In genomic region chr9:6089913-6090312, GRCm38 (mm10) we compare ENCODE assay signal across 24 mouse cellular contexts.
DNase-seq lines count a peak whose midpoint lies in the region; ATAC-seq and TF ChIP-seq lines count a peak whose summit lies in the region.
"Had no signal": no experiment of that assay in that cellular context is flagged by ENCODE, and none has a peak within 500 bp of the region (broad histone marks: within the 10 kb centered on the region; RNA-seq: fewer than 3 reads in every experiment).

No protein-coding gene starts in this region.

- H3K36me3 ChIP-seq in MEL (ENCODE audit: control insufficient read depth in 1 of 2, insufficient read depth in 2 of 2, low read length in 2 of 2): peaks cover 0 to 16% of the 10 kb centered on the region in 2 experiments; a peak in 2 of 4 replicates
- H3K36me3 ChIP-seq: embryonic facial prominence, embryonic 10.5 days; forebrain, embryonic 15.5 days; G1E; heart, embryonic 15.5 days; hindbrain, embryonic 10.5 days; intestine, embryonic 15.5 days had no signal

- H3K9ac ChIP-seq in MEL (ENCODE audit: control insufficient read depth, low read depth, low read length, poor library complexity, severe bottlenecking): peak overlapping the region; percentile 45
- H3K9ac ChIP-seq: forebrain, embryonic 15.5 days; heart, embryonic 15.5 days; hindbrain, embryonic 14.5 days; intestine, embryonic 15.5 days had no signal

- no peaks in the 10 kb centered on the region for H3K27me3 ChIP-seq in MEL (ENCODE audit: control insufficient read depth in 1 of 2, insufficient read depth in 2 of 2, low read length in 2 of 2)
- H3K27me3 ChIP-seq: forebrain, embryonic 15.5 days; heart, embryonic 15.5 days; intestine, embryonic 15.5 days; Patski had no signal

- no peaks in the 10 kb centered on the region for H3K9me3 ChIP-seq in MEL (replicated peaks; ENCODE audit: insufficient read depth, low read length)
- H3K9me3 ChIP-seq: embryonic facial prominence, embryonic 10.5 days; forebrain, embryonic 15.5 days; G1E; heart, embryonic 15.5 days; hindbrain, embryonic 10.5 days; intestine, embryonic 15.5 days had no signal

- no peaks in the 10 kb centered on the region for H3K79me2 ChIP-seq in MEL (ENCODE audit: control insufficient read depth, insufficient read depth, low read length, poor library complexity)

- TF ChIP-seq POLR2A in MEL (IDR thresholded peaks at IDR 0.05; ENCODE audit: control insufficient read depth in 1 of 2, insufficient read depth in 1 of 2, low read depth in 1 of 2, low read length in 2 of 2, poor library complexity in 1 of 2): no peak

- H3K4me3 ChIP-seq in MEL (ENCODE audit: control insufficient read depth in 1 of 2, insufficient read depth in 1 of 2, low read depth in 2 of 2, low read length in 2 of 2): peak overlapping the region; percentile 44 to 83
- H3K4me3 ChIP-seq: embryonic facial prominence, embryonic 10.5 days; erythroblast, embryonic 14.5 days; forebrain, embryonic 15.5 days; heart, embryonic 15.5 days; hindbrain, embryonic 10.5 days; intestine, embryonic 15.5 days had no signal

- peak in 1 of 2 experiments; percentile 28 for TF ChIP-seq EP300 in MEL (IDR thresholded peaks at IDR 0.05; ENCODE audit: low read depth in 1 of 2, low read length in 2 of 2)

- DNase-seq in 3T3-L1 (ENCODE audit: low read depth, low spot score): peak; percentile 40
- peak; percentile 73 for DNase-seq in MEL (ENCODE audit: low read depth, low spot score)
- no peak for DNase-seq in layer of hippocampus, postnatal 36 days
- no peak for DNase-seq in thymus, postnatal 0 days (ENCODE audit: low spot score)
- no peak for DNase-seq in cerebellum, postnatal 14 days
- DNase-seq: adrenal gland, adult 2 months; adrenal gland, postnatal 25 days; cerebellum, adult 8-10 months; cerebellum, postnatal 25 days; gastrocnemius, postnatal 36 days; heart, adult 18-20 months; heart, postnatal 14 days had no signal

- ATAC-seq in common myeloid progenitor, adult 5-6 weeks (replicated peaks; ENCODE audit: low read depth, poor library complexity, severe bottlenecking): peak; percentile 52
- ATAC-seq in megakaryocyte progenitor cell, adult 5-6 weeks (replicated peaks; ENCODE audit: poor library complexity): peak; percentile 47
- ATAC-seq: activated CD4-positive, CD25-positive, alpha-beta regulatory T cell, adult 4 months; forebrain, embryonic 15.5 days; intestine, embryonic 15.5 days; Patski had no signal

- H3K27ac ChIP-seq in MEL (ENCODE audit: control insufficient read depth, low read depth, low read length): peak overlapping the region; percentile 78
- H3K27ac ChIP-seq: embryonic facial prominence, embryonic 10.5 days; forebrain, embryonic 15.5 days; heart, embryonic 15.5 days; hindbrain, embryonic 10.5 days; hindbrain, embryonic 14.5 days; intestine, embryonic 15.5 days had no signal

- no peak for TF ChIP-seq RAD21 in MEL (IDR thresholded peaks at IDR 0.05; ENCODE audit: low read depth, low read length)

- H3K4me1 ChIP-seq in MEL (ENCODE audit: control insufficient read depth in 1 of 2, insufficient read depth in 2 of 2, low read length in 2 of 2): peaks cover 11 to 13% of the 10 kb centered on the region in 2 experiments
- H3K4me1 ChIP-seq: embryonic facial prominence, embryonic 10.5 days; forebrain, embryonic 15.5 days; heart, embryonic 15.5 days; hindbrain, embryonic 10.5 days; intestine, embryonic 15.5 days had no signal

- TF ChIP-seq CTCF in MEL (IDR thresholded peaks at IDR 0.05 in 2 of 3, conservative IDR thresholded peaks at IDR 0.05 in 1 of 3; ENCODE audit: control insufficient read depth in 1 of 3, insufficient read depth in 1 of 3, low read depth in 2 of 3, low read length in 3 of 3, poor library complexity in 1 of 3, severe bottlenecking in 1 of 3): no peak

TF ChIP-seq in MEL, 35 proteins besides CTCF, POLR2A, EP300 and RAD21:
- TF ChIP-seq MAZ (IDR thresholded peaks at IDR 0.05; ENCODE audit: low read depth, low read length) (no peak), TCF12 (IDR thresholded peaks at IDR 0.05; ENCODE audit: low read depth, low read length) (peak; percentile 23; the same call in 1 of the 2 replicates), POLR2AphosphoS2 (IDR thresholded peaks at IDR 0.05; ENCODE audit: low read length) (no peak), ZKSCAN1 (IDR thresholded peaks at IDR 0.05; ENCODE audit: low read depth, low read length) (0 out of 2 replicates have a peak, but pooled peaks have one; percentile 24), CHD2 (IDR thresholded peaks at IDR 0.05; ENCODE audit: low read length) (no peak), RCOR1 (IDR thresholded peaks at IDR 0.05; ENCODE audit: low read depth, low read length) (no peak), TAL1 (IDR thresholded peaks at IDR 0.05; ENCODE audit: low read length) (no peak), USF2 (IDR thresholded peaks at IDR 0.05; ENCODE audit: borderline replicate concordance in 1 of 2, insufficient read depth in 1 of 2, low read depth in 1 of 2, low read length in 2 of 2) (no peak), TBP (IDR thresholded peaks at IDR 0.05; ENCODE audit: low read depth, low read length) (no peak), JUND (IDR thresholded peaks at IDR 0.05; ENCODE audit: low read depth, low read length) (no peak), SMC3 (IDR thresholded peaks at IDR 0.05; ENCODE audit: low read depth, low read length) (no peak), GABPA (IDR thresholded peaks at IDR 0.05; ENCODE audit: low read depth, low read length) (no peak), POLR2AphosphoS5 (IDR thresholded peaks at IDR 0.05; ENCODE audit: borderline replicate concordance, low read depth, low read length) (no peak), BHLHE40 (IDR thresholded peaks at IDR 0.05; ENCODE audit: borderline replicate concordance, low read depth, low read length) (no peak), NRF1 (IDR thresholded peaks at IDR 0.05; ENCODE audit: insufficient read depth, low read depth, low read length, poor library complexity, severe bottlenecking) (no peak), MAX (IDR thresholded peaks at IDR 0.05; ENCODE audit: low read length) (0 out of 2 replicates have a peak, but pooled peaks have one; percentile 29), USF1 (IDR thresholded peaks at IDR 0.05; ENCODE audit: low read depth, low read length) (no peak), CHD1 (IDR thresholded peaks at IDR 0.05; ENCODE audit: low read depth, low read length) (no peak), ZMIZ1 (IDR thresholded peaks at IDR 0.05; ENCODE audit: low read depth, low read length) (no peak), MXI1 (IDR thresholded peaks at IDR 0.05; ENCODE audit: low read depth, low read length) (peak; percentile 49; the same call in 1 of the 2 replicates), ELF1 (IDR thresholded peaks at IDR 0.05; ENCODE audit: low read depth, low read length) (no peak), NELFE (IDR thresholded peaks at IDR 0.05; ENCODE audit: low read depth, low read length) (peak; percentile 30; the same call in 1 of the 2 replicates), KAT2A (conservative IDR thresholded peaks at IDR 0.05; ENCODE audit: low read depth, low read length) (no peak), ZC3H11A (IDR thresholded peaks at IDR 0.05; ENCODE audit: low read depth, low read length) (no peak), SIN3A (IDR thresholded peaks at IDR 0.05; ENCODE audit: low read length) (peak; percentile 41; the same call in 1 of the 2 replicates), ETS1 (IDR thresholded peaks at IDR 0.05; ENCODE audit: low read depth, low read length) (peak; percentile 51), UBTF (IDR thresholded peaks at IDR 0.05; ENCODE audit: borderline replicate concordance, insufficient read depth, low read depth, low read length) (no peak), HCFC1 (IDR thresholded peaks at IDR 0.05; ENCODE audit: low read depth, low read length) (no peak), MAFK (IDR thresholded peaks at IDR 0.05; ENCODE audit: borderline replicate concordance, low read depth, low read length) (no peak), MEF2A (IDR thresholded peaks at IDR 0.05; ENCODE audit: extremely low read depth, insufficient replicate concordance, low read depth, low read length, poor library complexity, severe bottlenecking) (no peak), E2F4 (IDR thresholded peaks at IDR 0.05; ENCODE audit: borderline replicate concordance, low read depth, low read length) (no peak), MYB (IDR thresholded peaks at IDR 0.05; ENCODE audit: low read depth, low read length) (no peak), ZNF384 (IDR thresholded peaks at IDR 0.05; ENCODE audit: low read depth, low read length) (no peak), MYC (IDR thresholded peaks at IDR 0.05; ENCODE audit: low read depth, low read length) (0 out of 2 replicates have a peak, but pooled peaks have one; percentile 35), GATA1 (IDR thresholded peaks at IDR 0.05; ENCODE audit: low read depth, low read length) (no peak)

Comparison
In these comparisons a context has a peak if more than half of its experiments do, and no peak if none do; other contexts are left out.
1. DNase-seq: peak in 3T3-L1 (single experiment) and MEL (single experiment); none in layer of hippocampus, postnatal 36 days (0 of 2), thymus, postnatal 0 days (single experiment) and cerebellum, postnatal 14 days (0 of 2).